Mouse (Mus musculus): ENCODE results near the gene Sdcbp2. TPM values are rescaled to one million over a fixed set of nuclear protein-coding genes. Genes with fewer than 3 reads are reported as not detected.

Gene Sdcbp2
- polyA plus RNA-seq, 1 experiment from 2014 or later, result 0.76 TPM

- no peaks in the 10 kb centered on the region for H3K9me3 ChIP-seq
- H3K27me3 ChIP-seq (replicated peaks; ENCODE audit: low read depth, poor library complexity, severe bottlenecking), result no peaks in the 10 kb centered on the region
- peaks cover 30% of the 10 kb centered on the region for H3K4me1 ChIP-seq
- 2% methylated on average over 21 of the region's 21 CpGs for WGBS
- H3K36me3 ChIP-seq (replicated peaks), result peaks cover 44% of the 10 kb centered on the region
- peak overlapping the region; percentile 97 for H3K27ac ChIP-seq (replicated peaks)
- peak overlapping the region; percentile 98 for H3K4me3 ChIP-seq
- peak; percentile 76 for DNase-seq (ENCODE audit: low spot score)
Observed at GRCm38 (mm10) chr2:151543063-151543895, 29.1 kb upstream of the Sdcbp2 start.

GRCm38 (mm10) chr2:151544673-151545072 lies 27.7 kb upstream of the Sdcbp2 start:
- Histone ChIP-seq H3K36me3 (replicated peaks) (peaks cover 58% of the 10 kb centered on the region), H3K4me3 (peak overlapping the region; percentile 98; the same call in 1 of the 2 replicates), H3K4me1 (peaks cover 30% of the 10 kb centered on the region), H3K9me3 (no peaks in the 10 kb centered on the region), H3K27ac (replicated peaks) (no peak overlapping the region), H3K27me3 (replicated peaks; ENCODE audit: low read depth, poor library complexity, severe bottlenecking) (no peaks in the 10 kb centered on the region)
- 76% methylated on average over 6 of the region's 6 CpGs for WGBS
- DNase-seq (ENCODE audit: low spot score), result no peak

- peaks cover 27% of the 10 kb centered on the region for H3K4me1 ChIP-seq
- DNase-seq (ENCODE audit: low spot score), result no peak
- 93% methylated on average over 4 of the region's 4 CpGs for WGBS
- H3K9me3 ChIP-seq, result no peaks in the 10 kb centered on the region
- peaks cover 77% of the 10 kb centered on the region for H3K36me3 ChIP-seq (replicated peaks)
- H3K4me3 ChIP-seq, result no peak overlapping the region
- H3K27me3 ChIP-seq (replicated peaks; ENCODE audit: low read depth, poor library complexity, severe bottlenecking), result no peaks in the 10 kb centered on the region
- no peak overlapping the region for H3K27ac ChIP-seq (replicated peaks)
Observed at GRCm38 (mm10) chr2:151546571-151546970, 25.9 kb upstream of the Sdcbp2 start.

GRCm38 (mm10) chr2:151549615-151550121 lies 22.8 kb upstream of the Sdcbp2 start:
- Histone ChIP-seq H3K36me3 (replicated peaks) (peaks cover 99% of the 10 kb centered on the region), H3K27ac (replicated peaks) (no peak overlapping the region), H3K27me3 (replicated peaks; ENCODE audit: low read depth, poor library complexity, severe bottlenecking) (no peaks in the 10 kb centered on the region), H3K4me3 (no peak overlapping the region), H3K4me1 (peaks cover 10% of the 10 kb centered on the region), H3K9me3 (no peaks in the 10 kb centered on the region)
- 91% methylated on average over 3 of the region's 3 CpGs for WGBS
- no peak for DNase-seq (ENCODE audit: low spot score)

GRCm38 (mm10) chr2:151562930-151563921 lies 9.2 kb upstream of the Sdcbp2 start:
- Histone ChIP-seq H3K27ac (replicated peaks) (no peak overlapping the region), H3K4me1 (no peaks in the 10 kb centered on the region), H3K9me3 (no peaks in the 10 kb centered on the region), H3K27me3 (replicated peaks; ENCODE audit: low read depth, poor library complexity, severe bottlenecking) (no peaks in the 10 kb centered on the region), H3K36me3 (replicated peaks) (peaks cover 77% of the 10 kb centered on the region), H3K4me3 (no peak overlapping the region)
- 88% methylated on average over 7 of the region's 7 CpGs for WGBS
- no peak for DNase-seq (ENCODE audit: low spot score)

- Histone ChIP-seq H3K9me3 (no peaks in the 10 kb centered on the region), H3K36me3 (replicated peaks) (peaks cover 69% of the 10 kb centered on the region), H3K4me1 (no peaks in the 10 kb centered on the region), H3K4me3 (no peak overlapping the region), H3K27me3 (replicated peaks; ENCODE audit: low read depth, poor library complexity, severe bottlenecking) (no peaks in the 10 kb centered on the region), H3K27ac (replicated peaks) (no peak overlapping the region)
- DNase-seq (ENCODE audit: low spot score), result no peak
- 88% methylated on average over 1 of the region's 1 CpGs for WGBS
Observed at GRCm38 (mm10) chr2:151564006-151564405, 8.4 kb upstream of the Sdcbp2 start.

GRCm38 (mm10) chr2:151564986-151565385 lies 7.4 kb upstream of the Sdcbp2 start:
- WGBS, result 78% methylated on average over 3 of the region's 3 CpGs

GRCm38 (mm10) chr2:151566856-151567255 lies 5.6 kb upstream of the Sdcbp2 start:
- Histone ChIP-seq H3K4me1 (no peaks in the 10 kb centered on the region), H3K4me3 (no peak overlapping the region), H3K27ac (replicated peaks) (no peak overlapping the region), H3K27me3 (replicated peaks; ENCODE audit: low read depth, poor library complexity, severe bottlenecking) (no peaks in the 10 kb centered on the region), H3K9me3 (no peaks in the 10 kb centered on the region), H3K36me3 (replicated peaks) (peaks cover 41% of the 10 kb centered on the region)
- 83% methylated on average over 6 of the region's 6 CpGs for WGBS
- DNase-seq (ENCODE audit: low spot score), result no peak

More at GRCm38 (mm10) chr2:151564986-151565385, 7.4 kb upstream of the Sdcbp2 start:
- Histone ChIP-seq H3K9me3 (no peaks in the 10 kb centered on the region), H3K4me1 (no peaks in the 10 kb centered on the region), H3K36me3 (replicated peaks) (peaks cover 59% of the 10 kb centered on the region), H3K27me3 (replicated peaks; ENCODE audit: low read depth, poor library complexity, severe bottlenecking) (no peaks in the 10 kb centered on the region), H3K27ac (replicated peaks) (no peak overlapping the region), H3K4me3 (no peak overlapping the region)
- DNase-seq (ENCODE audit: low spot score), result no peak

GRCm38 (mm10) chr2:151569452-151569851 lies 3.0 kb upstream of the Sdcbp2 start:
- 69% methylated on average over 2 of the region's 2 CpGs for WGBS
- no peaks in the 10 kb centered on the region for H3K9me3 ChIP-seq
- DNase-seq (ENCODE audit: low spot score), result no peak
- peaks cover 15% of the 10 kb centered on the region for H3K36me3 ChIP-seq (replicated peaks)
- no peaks in the 10 kb centered on the region for H3K27me3 ChIP-seq (replicated peaks; ENCODE audit: low read depth, poor library complexity, severe bottlenecking)
- no peak overlapping the region for H3K4me3 ChIP-seq
- H3K4me1 ChIP-seq, result no peaks in the 10 kb centered on the region
- no peak overlapping the region for H3K27ac ChIP-seq (replicated peaks)

- peaks cover 9% of the 10 kb centered on the region; the same call in 1 of the 2 replicates for H3K27me3 ChIP-seq (replicated peaks; ENCODE audit: low read depth, poor library complexity, severe bottlenecking)
- DNase-seq (ENCODE audit: low spot score), result no peak
- H3K4me1 ChIP-seq, result peaks cover 16% of the 10 kb centered on the region
- H3K36me3 ChIP-seq (replicated peaks), result no peaks in the 10 kb centered on the region
- H3K4me3 ChIP-seq, result no peak overlapping the region
- H3K9me3 ChIP-seq, result no peaks in the 10 kb centered on the region
- 68% methylated on average over 3 of the region's 3 CpGs for WGBS
- no peak overlapping the region for H3K27ac ChIP-seq (replicated peaks)
Observed at GRCm38 (mm10) chr2:151573667-151574066, 1.2 kb downstream of the Sdcbp2 start.

GRCm38 (mm10) chr2:151574607-151575006 lies 2.2 kb downstream of the Sdcbp2 start:
- WGBS, result 65% methylated on average over 5 of the region's 5 CpGs
- no peak for DNase-seq (ENCODE audit: low spot score)
- peaks cover 9% of the 10 kb centered on the region for H3K27me3 ChIP-seq (replicated peaks; ENCODE audit: low read depth, poor library complexity, severe bottlenecking)
- no peak overlapping the region for H3K27ac ChIP-seq (replicated peaks)
- H3K9me3 ChIP-seq, result no peaks in the 10 kb centered on the region
- peaks cover 16% of the 10 kb centered on the region for H3K4me1 ChIP-seq
- H3K4me3 ChIP-seq, result no peak overlapping the region
- no peaks in the 10 kb centered on the region for H3K36me3 ChIP-seq (replicated peaks)

- whole genome bisulfite sequencing, result 26% methylated on average over 7 of the region's 7 CpGs
- H3K4me3 ChIP-seq, result peak overlapping the region; percentile 59
- H3K27ac ChIP-seq (replicated peaks), result peak overlapping the region; percentile 79; the same call in 1 of the 2 replicates
- H3K36me3 ChIP-seq (replicated peaks), result no peaks in the 10 kb centered on the region
- H3K9me3 ChIP-seq, result no peaks in the 10 kb centered on the region
- DNase-seq (ENCODE audit: low spot score), result peak; percentile 46
- peaks cover 16% of the 10 kb centered on the region for H3K4me1 ChIP-seq
- H3K27me3 ChIP-seq (replicated peaks; ENCODE audit: low read depth, poor library complexity, severe bottlenecking), result peaks cover 9% of the 10 kb centered on the region
Observed at GRCm38 (mm10) chr2:151575119-151575698, 2.8 kb downstream of the Sdcbp2 start.

All from embryonic facial prominence, embryonic 10.5 days (tissue).